Mouse (Mus musculus) heart, embryonic 11.5 days (tissue): ENCODE results near the gene Nipal1. TPM values are rescaled to one million over a fixed set of nuclear protein-coding genes. Genes with fewer than 3 reads are reported as not detected.

Source experiments
- polyA plus RNA-seq: library from polyadenylated mRNA; unstranded; fragments of >200 nt; fragmentation: Nextera tagmentation; extraction: Ambion mirVana; gene quantifications from 2 replicates; pipeline ENCODE4 v1.2.1, GENCODE M21; 2014

Nipal1 gene
- polyA plus RNA-seq, 1 experiment from 2014 or later = 0.04 TPM

Other genes with a start within 250 kb of the Nipal1 start
- 23.7 and 30.8 TPM in 2 replicates for gene Corin, start 143.3 kb upstream of the Nipal1 start, polyA plus RNA-seq
- gene Nfxl1, start 88.1 kb upstream of the Nipal1 start, polyA plus RNA-seq = 16.8 and 19.4 TPM in 2 replicates
- gene Zar1, start 66.5 kb upstream of the Nipal1 start, polyA plus RNA-seq = 0.44 TPM in 1 of 2 replicates, not detected in the other
- 0.17 and 0.45 TPM in 2 replicates for gene Gm5868, start 60.2 kb upstream of the Nipal1 start, polyA plus RNA-seq
- gene Cnga1, start 3.5 kb upstream of the Nipal1 start, polyA plus RNA-seq = not detected in 2 replicates
- gene Txk, start 105.0 kb downstream of the Nipal1 start, polyA plus RNA-seq = 0.04 TPM in 1 of 2 replicates, not detected in the other
- gene Tec, start 220.7 kb downstream of the Nipal1 start, polyA plus RNA-seq = 11.9 and 14.5 TPM in 2 replicates